Comparison of ENCODE assay signal across 15 mouse cellular contexts in the genomic region with DNA sequence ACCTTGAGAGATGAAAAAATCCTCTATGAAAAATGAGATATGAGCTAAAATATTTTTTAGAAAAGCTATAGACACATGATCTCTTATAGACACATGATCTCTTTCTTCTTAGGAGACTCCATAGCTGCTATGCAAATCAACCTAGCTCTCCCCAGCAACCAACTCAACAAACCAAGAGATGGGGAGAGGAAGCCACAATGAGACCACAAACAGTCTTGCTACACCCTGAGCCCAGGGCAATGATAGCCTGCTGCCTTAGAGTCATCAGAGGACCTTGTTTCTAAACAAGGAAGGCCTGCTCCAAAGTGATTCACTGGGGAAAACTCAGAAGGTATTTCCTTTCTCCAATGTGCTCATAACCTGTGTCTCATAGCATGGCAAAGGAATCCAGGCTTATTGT. TPM values are rescaled to one million over a fixed set of nuclear protein-coding genes. Genes with fewer than 3 reads are reported as not detected.
A peak's percentile ranks its signal among the peaks of the same experiment; 100 is the strongest.
DNase-seq lines count a peak whose midpoint lies in the region; ATAC-seq lines count a peak whose summit lies in the region.
"Had no signal": no experiment of that assay in that cellular context is flagged by ENCODE, and none has a peak within 500 bp of the region (broad histone marks: within the 10 kb centered on the region; RNA-seq: fewer than 3 reads in every experiment).

No protein-coding gene starts in this region.

- ATAC-seq in megakaryocyte progenitor cell, adult 5-6 weeks (replicated peaks; ENCODE audit: poor library complexity), result peak; percentile 96
- ATAC-seq: intestine, embryonic 16.5 days had no signal

- DNase-seq in spleen, postnatal 36 days (ENCODE audit: low spot score in 2 of 2), result peak; percentile 28 to 30
- no peak for DNase-seq in spleen, adult 18-20 months
- DNase-seq in Muller cell, postnatal 12 days (ENCODE audit: inconsistent ontology term), result peak; percentile 0
- DNase-seq in thymus, postnatal 36 days, result peak; percentile 9 to 12
- no peak for DNase-seq in kidney, postnatal 10 days
- DNase-seq in left cerebral cortex, adult 18-20 months (ENCODE audit: low spot score in 2 of 2), result no peak
- DNase-seq in urinary bladder, postnatal 25 days (ENCODE audit: low spot score), result no peak
- DNase-seq: adrenal gland, adult 8-10 months; cerebellum, adult 9-11 months; heart, postnatal 14 days; kidney, postnatal 4 days; layer of hippocampus, adult 9-11 months had no signal

RNA-seq across cellular contexts. Expression of gene Akap17b, which starts 44.5 kb away (rescaled TPM):
- total RNA-seq in megakaryocyte progenitor cell, adult 5-6 weeks (2015), result 1.9 and 2.3 TPM in 2 replicates
- 5.7 TPM in 2 replicates for total RNA-seq in megakaryocyte progenitor cell, adult 5-6 weeks (2017)
- total RNA-seq in left cerebral cortex, adult 18-20 months (2021), result 10 to 100 TPM; 13.5 to 13.6 TPM

RNA-seq across cellular contexts. Expression of gene Slc25a43, which starts 53.8 kb away (rescaled TPM):
- 3.1 and 3.2 TPM in 2 replicates for total RNA-seq in megakaryocyte progenitor cell, adult 5-6 weeks (2015)
- 0.74 and 1.8 TPM in 2 replicates for total RNA-seq in megakaryocyte progenitor cell, adult 5-6 weeks (2017)
- total RNA-seq in left cerebral cortex, adult 18-20 months (2021), result under 1 TPM; 0.42 to 0.70 TPM
- total RNA-seq: gastrocnemius, adult 18-20 months had no signal

Comparison
In these comparisons a context has a peak if more than half of its experiments do, and no peak if none do; other contexts are left out.
1. DNase-seq: peak in spleen, postnatal 36 days (2 of 2), Muller cell, postnatal 12 days (single experiment) and thymus, postnatal 36 days (2 of 2); none in spleen, adult 18-20 months (0 of 2), kidney, postnatal 10 days (single experiment), left cerebral cortex, adult 18-20 months (0 of 2) and urinary bladder, postnatal 25 days (single experiment).